Mouse (Mus musculus): ENCODE results near the gene Gal3st1. TPM values are rescaled to one million over a fixed set of nuclear protein-coding genes. Genes with fewer than 3 reads are reported as not detected.

The Gal3st1 gene
- polyA plus RNA-seq, 1 experiment from 2014 or later, result 4.6 TPM

- no peak overlapping the region for H3K9ac ChIP-seq
- H3K4me1 ChIP-seq (ENCODE audit: insufficient read depth), result no peaks in the 10 kb centered on the region
- DNase-seq, result no peak
- H3K27ac ChIP-seq (ENCODE audit: low read depth), result no peak overlapping the region
- WGBS, result 24% methylated on average over 1 of the region's 2 CpGs
- no peak overlapping the region for H3K4me2 ChIP-seq
- no peaks in the 10 kb centered on the region for H3K9me3 ChIP-seq (ENCODE audit: low read depth, low read length)
- ATAC-seq (ENCODE audit: insufficient read depth), result no peak
- H3K4me3 ChIP-seq (ENCODE audit: low read depth, low read length), result no peak overlapping the region
- H3K27me3 ChIP-seq (ENCODE audit: insufficient read depth, low read length), result no peaks in the 10 kb centered on the region
- H3K36me3 ChIP-seq (ENCODE audit: insufficient read depth), result no peaks in the 10 kb centered on the region
- no peak for TF ChIP-seq CTCF (IDR thresholded peaks at IDR 0.05; ENCODE audit: low read depth)
Observed at GRCm38 (mm10) chr11:3960901-3961300, 22.5 kb upstream of the Gal3st1 start.

GRCm38 (mm10) chr11:3961761-3962160 lies 21.7 kb upstream of the Gal3st1 start:
- no peak overlapping the region for H3K4me2 ChIP-seq
- ATAC-seq (ENCODE audit: insufficient read depth) (no peak), DNase-seq (no peak)
- H3K9ac ChIP-seq, result no peak overlapping the region
- H3K27me3 ChIP-seq (ENCODE audit: insufficient read depth, low read length), result no peaks in the 10 kb centered on the region
- H3K4me3 ChIP-seq (ENCODE audit: low read depth, low read length), result no peak overlapping the region
- H3K36me3 ChIP-seq (ENCODE audit: insufficient read depth), result no peaks in the 10 kb centered on the region
- no peak overlapping the region for H3K27ac ChIP-seq (ENCODE audit: low read depth)
- no peak for TF ChIP-seq CTCF (IDR thresholded peaks at IDR 0.05; ENCODE audit: low read depth)
- WGBS, result 68% methylated on average over 3 of the region's 3 CpGs
- H3K9me3 ChIP-seq (ENCODE audit: low read depth, low read length), result no peaks in the 10 kb centered on the region
- no peaks in the 10 kb centered on the region for H3K4me1 ChIP-seq (ENCODE audit: insufficient read depth)

- Histone ChIP-seq H3K4me3 (ENCODE audit: low read depth, low read length) (peak overlapping the region; percentile 79), H3K4me2 (peak overlapping the region; percentile 70), H3K36me3 (ENCODE audit: insufficient read depth) (peaks cover 4% of the 10 kb centered on the region; the same call in 1 of the 2 replicates), H3K4me1 (ENCODE audit: insufficient read depth) (no peaks in the 10 kb centered on the region), H3K27ac (ENCODE audit: low read depth) (peak overlapping the region; percentile 68; the same call in 1 of the 2 replicates), H3K27me3 (ENCODE audit: insufficient read depth, low read length) (no peaks in the 10 kb centered on the region), H3K9ac (peak overlapping the region; percentile 67), H3K9me3 (ENCODE audit: low read depth, low read length) (no peaks in the 10 kb centered on the region)
- no peak for TF ChIP-seq CTCF (IDR thresholded peaks at IDR 0.05; ENCODE audit: low read depth)
- ATAC-seq (ENCODE audit: insufficient read depth) (0 out of 2 replicates have a peak, but pooled peaks have one; percentile 21), DNase-seq (no peak)
- WGBS, result 79% methylated on average over 10 of the region's 10 CpGs
Observed at GRCm38 (mm10) chr11:3963155-3963554, 20.3 kb upstream of the Gal3st1 start.

- H3K27ac ChIP-seq (ENCODE audit: low read depth), result peak within 1 kb of the TSS; percentile 68
- under 1% methylated on average over 31 of the region's 31 CpGs for WGBS
- DNase-seq, result peak; percentile 94
- H3K4me2 ChIP-seq, result peak within 1 kb of the TSS; percentile 70
- TF ChIP-seq CTCF (IDR thresholded peaks at IDR 0.05; ENCODE audit: low read depth), result 0 out of 2 replicates have a peak, but pooled peaks have one; percentile 12
- H3K4me3 ChIP-seq (ENCODE audit: low read depth, low read length), result peak within 1 kb of the TSS; percentile 79
- no peaks in the 10 kb centered on the region for H3K4me1 ChIP-seq (ENCODE audit: insufficient read depth)
- H3K9me3 ChIP-seq (ENCODE audit: low read depth, low read length), result no peaks in the 10 kb centered on the region
- no peaks in the 10 kb centered on the region for H3K27me3 ChIP-seq (ENCODE audit: insufficient read depth, low read length)
- H3K9ac ChIP-seq, result peak within 1 kb of the TSS; percentile 67
- H3K36me3 ChIP-seq (ENCODE audit: insufficient read depth), result peaks cover 9% of the 10 kb centered on the region; the same call in 1 of the 2 replicates
- ATAC-seq (ENCODE audit: insufficient read depth), result peak; percentile 95
Observed at GRCm38 (mm10) chr11:3963610-3964415, 19.6 kb upstream of the Gal3st1 start, which contains the start of gene Pes1. TSS of gene Pes1 (plus strand) at chr11:3963975.

- Histone ChIP-seq H3K27me3 (ENCODE audit: insufficient read depth, low read length) (no peaks in the 10 kb centered on the region), H3K4me3 (ENCODE audit: low read depth, low read length) (peak overlapping the region; percentile 79), H3K4me1 (ENCODE audit: insufficient read depth) (no peaks in the 10 kb centered on the region), H3K9me3 (ENCODE audit: low read depth, low read length) (no peaks in the 10 kb centered on the region), H3K4me2 (peak overlapping the region; percentile 70), H3K36me3 (ENCODE audit: insufficient read depth) (peaks cover 16% of the 10 kb centered on the region), H3K27ac (ENCODE audit: low read depth) (0 out of 2 replicates have a peak overlapping the region, but pooled peaks have one; percentile 68), H3K9ac (peak overlapping the region; percentile 67)
- TF ChIP-seq CTCF (IDR thresholded peaks at IDR 0.05; ENCODE audit: low read depth), result no peak
- ATAC-seq (ENCODE audit: insufficient read depth), result no peak
- WGBS, result 13% methylated on average over 11 of the region's 11 CpGs
- no peak for DNase-seq
Observed at GRCm38 (mm10) chr11:3964416-3965172, 18.8 kb upstream of the Gal3st1 start.

- H3K4me1 ChIP-seq (ENCODE audit: insufficient read depth), result no peaks in the 10 kb centered on the region
- H3K9me3 ChIP-seq (ENCODE audit: low read depth, low read length), result no peaks in the 10 kb centered on the region
- WGBS, result 70% methylated on average over 3 of the region's 3 CpGs
- no peak overlapping the region for H3K4me3 ChIP-seq (ENCODE audit: low read depth, low read length)
- no peak overlapping the region for H3K4me2 ChIP-seq
- H3K36me3 ChIP-seq (ENCODE audit: insufficient read depth), result peaks cover 69% of the 10 kb centered on the region
- no peak overlapping the region for H3K9ac ChIP-seq
- H3K27ac ChIP-seq (ENCODE audit: low read depth), result no peak overlapping the region
- H3K27me3 ChIP-seq (ENCODE audit: insufficient read depth, low read length), result no peaks in the 10 kb centered on the region
- no peak for ATAC-seq (ENCODE audit: insufficient read depth)
- DNase-seq, result peak; percentile 15
- peak; percentile 40 for TF ChIP-seq CTCF (IDR thresholded peaks at IDR 0.05; ENCODE audit: low read depth)
Observed at GRCm38 (mm10) chr11:3969837-3970236, 13.6 kb upstream of the Gal3st1 start.

GRCm38 (mm10) chr11:3970361-3970760 lies 13.1 kb upstream of the Gal3st1 start:
- Histone ChIP-seq H3K36me3 (ENCODE audit: insufficient read depth) (peaks cover 74% of the 10 kb centered on the region), H3K4me3 (ENCODE audit: low read depth, low read length) (no peak overlapping the region)

More at GRCm38 (mm10) chr11:3970361-3970760, 13.1 kb upstream of the Gal3st1 start:
- ATAC-seq (ENCODE audit: insufficient read depth), result no peak
- Histone ChIP-seq H3K4me2 (no peak overlapping the region), H3K9ac (no peak overlapping the region), H3K27me3 (ENCODE audit: insufficient read depth, low read length) (no peaks in the 10 kb centered on the region), H3K9me3 (ENCODE audit: low read depth, low read length) (no peaks in the 10 kb centered on the region), H3K27ac (ENCODE audit: low read depth) (no peak overlapping the region), H3K4me1 (ENCODE audit: insufficient read depth) (no peaks in the 10 kb centered on the region)
- TF ChIP-seq CTCF (IDR thresholded peaks at IDR 0.05; ENCODE audit: low read depth), result no peak
- WGBS, result 91% methylated on average over 7 of the region's 7 CpGs
- no peak for DNase-seq
